Mouse (Mus musculus) G1E-ER4 (cell line): Measurements from ENCODE around the gene Olah. TPM values are rescaled to one million over a fixed set of nuclear protein-coding genes. Genes with fewer than 3 reads are reported as not detected.

Experiments
- GATA1 ChIP-seq: IDR thresholded peaks from one replicate; pipeline ENCODE4 v1.8.0; 2012; ENCODE audit warnings: low read length, inconsistent platforms
- polyA plus RNA-seq: library from polyadenylated mRNA; stranded (reverse); fragments of >175 nt; gene quantifications from 2 replicates; pipeline ENCODE4 v1.2.3, GENCODE M21; 2012

Gene Olah
- polyA plus RNA-seq, 1 experiment: not detected

GRCm38 (mm10) chr2:3387105-3387860 lies 9.7 kb downstream of the Olah start:
- TF ChIP-seq GATA1: no peak

GRCm38 (mm10) chr2:3365127-3365526 lies 31.9 kb downstream of the Olah start:
- TF ChIP-seq GATA1: no peak

- no peak for TF ChIP-seq GATA1
Measured at GRCm38 (mm10) chr2:3361067-3361466, 35.9 kb downstream of the Olah start.

GRCm38 (mm10) chr2:3357887-3358286 lies 39.1 kb downstream of the Olah start:
- TF ChIP-seq GATA1: no peak

GRCm38 (mm10) chr2:3356311-3356710 lies 40.7 kb downstream of the Olah start:
- TF ChIP-seq GATA1: no peak

GRCm38 (mm10) chr2:3355793-3356192 lies 41.2 kb downstream of the Olah start:
- TF ChIP-seq GATA1: no peak

GRCm38 (mm10) chr2:3353160-3353559 lies 43.9 kb downstream of the Olah start:
- no peak for TF ChIP-seq GATA1

GRCm38 (mm10) chr2:3348919-3349318 lies 48.1 kb downstream of the Olah start:
- TF ChIP-seq GATA1: no peak

- TF ChIP-seq GATA1: no peak
Measured at GRCm38 (mm10) chr2:3348422-3348821, 48.6 kb downstream of the Olah start.

- no peak for TF ChIP-seq GATA1
Measured at GRCm38 (mm10) chr2:3335611-3336301, 61.3 kb downstream of the Olah start, which contains the start of gene Acbd7. Gene Acbd7 (plus strand): TSS chr2:3336168.

GRCm38 (mm10) chr2:3333761-3334160 lies 63.2 kb downstream of the Olah start:
- TF ChIP-seq GATA1: no peak

GRCm38 (mm10) chr2:3332484-3333242 lies 64.3 kb downstream of the Olah start, which contains the start of gene Rpp38:
Gene Rpp38 (minus strand): TSS chr2:3332643.
- TF ChIP-seq GATA1: no peak

- TF ChIP-seq GATA1: no peak
Measured at GRCm38 (mm10) chr2:3332056-3332455, 65.0 kb downstream of the Olah start.

GRCm38 (mm10) chr2:3331071-3331703 lies 65.8 kb downstream of the Olah start:
- TF ChIP-seq GATA1: no peak

- no peak for TF ChIP-seq GATA1
Measured at GRCm38 (mm10) chr2:3327351-3327750, 69.7 kb downstream of the Olah start.

GRCm38 (mm10) chr2:3326547-3326946 lies 70.5 kb downstream of the Olah start:
- TF ChIP-seq GATA1: no peak
